Mouse (Mus musculus) mesoderm, embryonic 11.5 days (tissue): Measurements from ENCODE around the gene Acvr1b.

Source experiments
- DNase-seq: peaks from one replicate; pipeline ENCODE4 v3.0.0-alpha.2; 2012; ENCODE audit warnings: low read depth, low spot score

Acvr1b gene

DNA sequence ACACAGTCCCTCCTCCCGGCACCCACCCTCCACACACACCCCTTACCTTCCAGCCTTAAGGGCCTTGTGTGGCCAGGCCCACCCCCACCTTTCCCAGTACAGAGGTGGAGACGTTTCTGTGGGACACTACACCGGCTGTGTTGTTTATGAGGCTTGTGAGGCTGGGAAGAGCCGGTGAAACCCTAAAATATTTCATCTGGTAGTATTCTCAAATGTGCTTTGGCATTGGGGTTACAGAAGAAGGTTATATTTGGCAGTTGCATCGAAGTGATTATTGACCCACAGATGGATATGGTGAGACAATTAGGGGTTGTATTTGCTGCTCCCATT lies 1.2 kb downstream of the Acvr1b start:
- no peak for DNase-seq

DNA sequence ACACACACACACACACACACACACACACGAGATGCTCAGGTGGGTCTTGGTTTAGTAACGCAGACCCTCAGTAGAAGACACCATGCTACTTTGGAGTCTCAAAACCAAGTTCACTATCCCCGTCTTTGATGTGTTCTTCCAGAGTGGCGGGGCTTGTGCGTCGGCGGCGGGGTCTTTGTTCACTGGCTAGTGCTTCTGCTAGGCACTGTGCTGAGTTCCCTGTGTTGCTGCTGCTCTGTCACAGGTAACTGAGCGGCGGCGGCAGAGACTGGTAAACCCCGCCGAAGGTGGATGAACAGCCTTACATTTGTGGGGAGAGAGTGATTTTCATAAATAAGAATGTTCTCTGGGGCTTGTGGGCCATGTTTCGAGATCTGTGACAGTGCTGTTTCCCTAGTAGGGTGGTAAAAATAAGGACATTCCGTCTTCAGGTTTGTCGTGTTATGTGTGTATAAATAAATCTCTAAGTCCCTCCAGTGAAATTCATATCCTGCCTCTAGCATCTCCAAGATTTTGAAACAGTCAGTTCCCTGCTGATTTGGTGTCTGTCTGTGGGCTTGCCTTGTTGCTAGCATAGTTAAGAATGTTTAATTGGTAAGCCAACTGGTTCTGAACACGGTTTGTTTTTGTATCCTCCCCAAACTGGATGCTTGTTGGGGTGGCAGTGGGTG lies 1.9 kb downstream of the Acvr1b start:
- DNase-seq = no peak

DNA sequence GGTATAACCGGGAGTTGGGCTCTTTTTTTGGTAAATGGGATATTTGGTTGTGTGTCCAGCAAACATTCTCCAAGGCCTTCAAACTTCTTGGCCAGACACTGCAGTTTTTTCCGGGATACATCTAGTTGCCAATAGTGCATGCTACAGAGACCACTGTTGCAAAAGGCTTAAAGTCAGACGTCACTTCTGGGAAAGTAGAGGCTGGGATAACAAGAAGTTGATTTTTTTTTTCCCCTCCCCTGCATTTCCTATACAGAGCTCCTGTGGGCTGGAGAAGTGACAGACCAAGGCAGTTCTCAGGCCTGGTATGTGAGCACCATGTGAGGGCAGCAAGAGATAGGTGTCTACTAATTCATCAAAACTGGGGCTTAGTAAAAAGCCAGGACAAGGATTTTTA lies 2.4 kb downstream of the Acvr1b start:
- DNase-seq = no peak

DNA sequence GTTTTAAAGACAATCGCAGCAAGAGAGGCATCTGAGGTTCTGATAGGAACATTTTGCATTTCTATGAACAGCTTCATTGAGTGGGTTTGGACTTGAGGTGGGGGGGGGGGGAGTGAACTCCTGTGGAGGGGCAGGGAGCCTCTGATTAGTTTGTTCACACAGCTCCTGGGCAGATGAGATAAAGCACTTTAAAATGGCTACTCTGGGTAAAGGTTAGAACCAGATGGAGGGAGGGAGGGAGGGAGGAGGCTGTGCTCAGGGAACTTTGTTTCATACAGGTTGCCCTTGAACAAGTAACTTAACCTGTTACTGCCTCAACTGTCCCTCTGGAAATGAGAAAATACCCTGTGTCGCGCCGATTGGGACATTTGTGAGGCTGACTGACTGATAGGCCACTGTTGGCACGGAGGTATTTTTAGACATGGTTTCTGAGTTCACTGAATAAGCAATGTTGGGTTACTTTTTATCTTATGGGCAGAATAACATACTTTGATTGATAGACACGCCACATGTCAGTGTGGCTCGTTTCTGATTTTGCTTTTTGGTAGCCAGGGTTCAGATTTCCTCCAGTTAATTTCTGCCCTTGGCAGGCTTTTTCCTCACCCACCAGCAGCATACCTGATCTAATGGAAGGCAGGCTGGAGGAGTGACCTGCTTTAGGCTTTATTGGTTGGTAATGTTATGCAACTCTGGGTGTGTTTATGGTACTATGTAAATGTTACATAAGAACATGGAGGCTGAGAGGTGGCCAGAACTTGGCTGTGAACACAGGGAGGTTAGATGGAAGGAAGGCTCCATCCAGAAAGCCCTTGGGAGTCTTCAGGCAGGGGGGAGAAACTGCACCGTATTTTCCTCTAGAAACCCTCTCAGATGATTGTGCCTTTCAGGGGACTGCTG lies 3.2 kb downstream of the Acvr1b start:
- no peak for DNase-seq

DNA sequence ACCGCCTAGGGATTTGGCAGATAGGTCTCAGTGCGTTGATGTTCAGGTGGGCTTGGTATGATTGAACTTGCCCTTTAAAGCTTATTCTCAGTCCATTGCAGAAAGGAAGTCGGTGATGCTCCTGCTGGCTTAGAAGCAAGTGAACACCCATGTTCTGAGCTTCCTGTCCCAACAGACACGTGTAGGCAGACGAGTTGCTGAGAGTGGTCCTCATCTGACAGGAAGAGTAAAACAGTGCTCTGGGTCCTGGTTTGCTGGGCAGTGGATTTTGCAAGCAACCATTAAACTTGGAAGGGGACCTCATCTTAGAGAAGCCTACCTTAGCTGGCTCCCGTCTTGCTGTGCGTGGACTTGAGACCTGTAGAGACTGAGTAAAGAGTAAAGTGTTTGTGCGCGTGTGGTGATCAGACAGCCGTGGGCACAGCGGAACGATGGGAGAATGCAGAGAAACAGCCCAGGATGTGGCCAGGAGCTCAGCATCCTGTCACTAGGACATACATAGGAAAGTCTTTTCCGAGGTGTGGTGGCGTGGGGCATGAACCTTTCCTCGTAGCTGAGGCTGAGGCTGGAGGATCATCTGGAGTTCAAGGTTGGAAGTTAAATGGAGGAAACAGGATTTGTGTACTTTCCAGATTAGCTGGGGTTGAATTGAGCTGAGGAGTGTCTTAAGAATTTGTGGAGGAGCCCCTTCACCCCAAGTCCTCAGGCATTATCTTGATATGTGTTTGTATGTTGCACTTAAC lies 6.7 kb downstream of the Acvr1b start:
- DNase-seq = no peak

DNA sequence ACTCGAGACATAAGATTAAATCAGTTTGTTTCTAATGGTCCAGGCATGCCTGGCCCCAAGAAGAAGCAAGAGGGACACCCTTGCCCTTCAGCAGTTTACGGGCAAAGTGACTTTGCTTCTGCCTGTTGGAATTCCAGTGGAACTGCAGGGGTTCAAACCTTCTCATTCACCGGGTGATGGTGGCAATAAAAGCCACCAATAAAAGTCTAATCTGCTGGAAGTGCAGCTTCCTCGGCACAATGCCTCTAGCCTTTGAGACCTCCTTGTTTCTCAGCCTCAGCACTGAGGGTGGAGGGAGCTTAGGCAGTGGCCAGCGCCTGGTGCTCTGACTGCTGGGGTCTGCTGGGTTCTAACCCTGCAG lies 7.2 kb downstream of the Acvr1b start:
- DNase-seq = no peak

DNA sequence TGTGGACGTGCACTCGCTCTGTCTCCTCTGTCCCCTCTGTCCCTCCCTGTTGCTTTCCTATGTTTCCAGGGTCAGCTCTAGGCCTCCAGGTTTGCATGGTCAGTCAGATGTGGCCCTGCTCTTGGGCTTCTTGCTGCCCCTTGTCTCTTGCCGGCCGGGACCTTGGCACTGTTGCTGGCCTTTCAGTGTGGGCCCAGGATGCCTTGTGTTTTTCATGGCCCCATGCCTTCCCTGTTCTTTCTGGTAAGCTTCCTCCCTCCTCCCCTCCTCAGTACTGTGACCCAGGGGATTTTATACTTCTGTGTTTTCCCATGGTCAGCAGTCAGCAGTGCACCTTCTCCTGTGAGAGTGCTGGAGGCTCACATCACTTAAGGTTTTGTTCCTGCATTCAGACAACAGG lies 7.6 kb downstream of the Acvr1b start:
- no peak for DNase-seq

DNA sequence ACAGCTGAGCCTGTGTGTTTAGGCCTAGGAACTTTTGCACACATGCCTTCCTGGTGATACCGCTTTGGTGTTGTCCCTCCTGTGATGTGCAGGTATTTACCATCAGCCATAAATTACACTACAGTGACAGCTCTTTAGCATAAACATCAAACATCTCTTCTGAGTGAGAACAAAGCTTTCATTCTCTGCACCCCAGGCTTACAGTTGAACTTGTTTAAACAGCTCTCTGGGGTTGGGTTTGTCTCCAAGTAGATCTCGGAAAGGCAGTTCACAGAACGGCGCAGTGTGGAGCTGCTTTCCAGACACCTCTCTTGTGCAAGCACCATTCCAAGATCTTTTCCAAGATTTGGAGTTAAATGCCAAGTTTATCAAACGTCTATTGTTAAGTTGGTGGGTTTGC lies 8.8 kb downstream of the Acvr1b start:
- peak; percentile 61 for DNase-seq

DNA sequence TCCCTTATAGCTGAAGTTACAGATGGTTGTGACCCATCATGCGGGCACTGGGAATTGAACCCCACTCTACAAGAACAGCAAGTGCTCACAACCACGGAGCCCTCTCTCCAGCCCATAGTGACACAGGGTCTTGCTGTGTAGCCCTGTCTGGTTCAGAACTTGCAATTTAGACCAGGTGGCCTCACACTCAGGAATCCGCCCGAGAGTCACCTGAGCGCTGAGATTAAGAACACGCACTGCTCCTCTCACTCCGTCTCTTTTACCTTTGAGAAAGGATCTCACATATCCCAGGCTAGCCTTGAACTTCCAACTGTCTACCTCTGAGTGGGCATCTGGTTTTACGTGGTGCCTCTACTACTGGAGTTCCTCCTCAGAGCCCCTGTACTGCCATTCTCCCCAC lies 10.4 kb downstream of the Acvr1b start:
- no peak for DNase-seq

DNA sequence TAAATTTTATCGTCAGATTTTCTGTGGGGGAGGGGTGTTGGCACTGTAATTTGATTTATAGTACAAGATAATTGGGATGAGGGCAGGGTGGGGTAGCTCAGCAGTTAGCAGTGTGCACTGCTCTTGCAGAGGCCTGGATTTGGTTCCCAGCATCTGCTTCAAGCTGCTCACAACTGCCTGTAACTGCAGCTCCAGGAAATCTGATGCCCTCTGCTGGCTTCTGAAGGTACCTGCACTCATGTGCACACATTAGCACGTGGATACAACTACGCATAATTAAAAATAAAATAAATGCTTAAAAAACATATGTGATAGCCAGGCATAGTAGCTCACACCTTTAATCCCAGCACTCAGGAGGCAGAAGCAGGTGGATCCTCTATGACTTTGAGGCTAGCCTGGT lies 11.7 kb downstream of the Acvr1b start:
- no peak for DNase-seq

DNA sequence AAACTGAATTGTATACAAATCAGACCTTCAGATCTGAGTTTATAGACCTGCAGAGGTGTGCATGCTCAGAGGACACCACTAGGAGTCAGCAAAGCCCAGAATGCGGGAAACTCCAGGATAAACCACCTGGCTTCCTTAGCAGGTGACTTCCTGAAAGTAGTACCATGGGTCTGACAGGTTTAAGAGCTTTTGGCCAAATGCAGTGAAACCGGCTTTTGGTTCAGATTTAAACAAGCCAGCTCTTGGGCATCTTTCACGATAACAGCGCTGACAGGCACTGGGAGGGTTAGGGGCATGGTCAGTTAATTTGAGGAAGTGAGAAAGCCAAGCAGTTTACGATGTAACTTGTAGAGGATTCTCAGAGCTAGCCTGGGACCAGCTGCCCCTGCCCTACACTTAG lies 14.0 kb downstream of the Acvr1b start:
- DNase-seq = no peak

DNA sequence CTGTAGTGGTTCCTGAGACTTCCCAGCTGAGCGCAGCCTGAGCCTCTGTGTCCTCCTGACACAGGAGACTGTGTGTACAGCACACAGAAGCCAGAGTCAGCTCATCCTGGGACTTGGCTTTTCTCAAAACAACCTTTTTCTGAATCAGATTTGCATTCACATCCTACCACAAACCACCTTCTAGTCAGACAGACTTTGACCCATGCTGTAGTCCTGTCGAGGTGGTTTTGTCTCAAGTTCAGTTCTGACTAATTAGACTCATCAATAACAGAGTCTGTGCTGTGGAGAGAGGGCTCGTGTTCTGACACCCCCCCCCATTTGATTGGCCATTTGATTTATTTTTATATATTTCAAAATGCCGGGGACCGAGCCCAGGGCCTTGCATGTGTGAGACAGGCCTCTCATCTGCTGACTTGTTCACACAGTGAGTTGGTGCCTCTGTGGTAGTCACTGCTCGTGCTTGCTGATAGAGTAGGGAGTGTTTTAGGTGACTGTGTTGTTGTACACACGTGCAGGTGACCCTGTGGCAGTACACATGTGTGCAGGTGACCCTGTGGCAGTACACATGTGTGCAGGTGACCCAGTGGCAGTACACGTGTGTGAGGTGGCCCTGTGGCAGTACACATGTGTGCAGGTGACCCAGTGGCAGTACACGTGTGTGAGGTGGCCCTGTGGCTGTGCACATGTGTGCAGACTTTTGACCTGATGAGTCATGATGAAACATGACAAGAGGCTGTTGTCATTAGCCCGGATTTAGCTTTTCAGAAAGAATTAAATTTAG lies 16.3 kb downstream of the Acvr1b start:
- no peak for DNase-seq

DNA sequence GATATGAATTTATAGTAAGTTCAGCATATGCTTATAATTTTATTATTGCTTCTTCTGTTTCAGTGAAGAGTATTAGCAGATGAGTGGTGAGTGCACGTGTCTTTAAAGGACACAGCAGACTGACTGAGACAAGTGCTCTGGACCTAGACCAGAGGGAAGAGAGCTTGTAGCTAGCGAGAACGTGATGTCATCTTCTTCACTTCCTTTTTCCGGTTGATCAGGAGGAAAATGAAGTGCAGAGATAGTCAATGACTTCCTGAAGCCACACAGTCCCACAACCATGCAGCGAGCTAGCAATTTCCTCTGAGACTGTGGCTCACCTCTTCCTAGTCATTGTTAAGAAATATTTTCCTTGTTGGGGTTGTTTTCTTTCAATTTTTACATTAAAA lies 16.9 kb downstream of the Acvr1b start:
- DNase-seq = no peak

DNA sequence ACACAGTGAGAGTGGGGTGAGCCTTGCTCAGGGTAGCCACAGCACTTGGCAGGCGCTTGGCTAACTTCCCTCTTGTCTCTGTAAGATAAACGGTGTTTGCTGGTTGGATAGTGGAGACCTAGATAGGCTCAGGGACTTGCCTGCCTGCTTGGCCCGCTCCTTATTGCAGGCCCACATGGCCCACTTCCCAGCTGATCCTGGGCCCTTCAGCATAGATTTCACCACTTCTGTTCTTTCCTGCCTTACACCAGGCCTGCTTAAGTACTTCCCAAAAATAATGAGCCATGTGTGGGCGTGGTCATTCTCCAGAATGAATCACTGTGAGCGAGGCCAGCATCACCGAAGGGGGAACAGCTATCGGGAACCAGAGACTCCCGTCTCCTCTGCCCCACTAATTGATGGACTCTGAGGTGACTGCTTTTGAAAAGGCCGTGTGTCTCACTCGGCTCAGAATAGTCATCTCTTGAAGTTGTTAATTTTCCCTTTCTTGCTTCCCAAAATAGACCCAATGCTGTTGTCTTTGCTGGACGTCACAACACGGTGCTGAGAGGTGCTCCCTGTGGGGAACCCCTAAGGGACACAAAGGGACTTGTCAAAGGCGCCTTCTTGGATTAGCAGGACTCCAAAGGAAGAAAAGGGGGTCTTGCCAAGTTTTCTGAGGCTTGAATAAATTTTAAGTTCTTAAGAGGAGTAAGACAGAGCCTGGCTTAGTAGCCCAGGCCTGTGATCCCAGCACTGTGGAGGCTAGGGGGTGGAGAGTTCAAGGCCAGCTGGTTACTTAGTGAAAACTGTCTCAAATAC lies 17.8 kb downstream of the Acvr1b start:
- DNase-seq = no peak

DNA sequence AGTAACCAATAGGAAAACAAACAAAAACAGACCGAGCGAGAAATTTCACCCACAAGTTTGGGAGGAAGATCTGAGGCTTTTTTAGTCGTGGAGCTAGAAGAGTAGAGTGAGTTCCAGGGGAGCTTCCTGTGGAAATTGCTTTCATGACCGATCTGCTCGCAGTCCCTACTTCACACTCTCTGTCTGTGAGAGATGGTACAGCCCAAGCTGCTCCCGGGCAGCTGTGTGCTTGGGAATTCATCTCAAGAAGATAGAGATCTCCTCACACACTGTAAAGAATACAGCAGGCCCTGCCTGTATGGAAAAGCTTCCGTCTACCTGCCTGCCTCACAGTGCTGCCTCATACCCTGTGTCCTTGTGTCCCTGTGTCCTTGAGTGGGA lies 18.4 kb downstream of the Acvr1b start:
- no peak for DNase-seq

DNA sequence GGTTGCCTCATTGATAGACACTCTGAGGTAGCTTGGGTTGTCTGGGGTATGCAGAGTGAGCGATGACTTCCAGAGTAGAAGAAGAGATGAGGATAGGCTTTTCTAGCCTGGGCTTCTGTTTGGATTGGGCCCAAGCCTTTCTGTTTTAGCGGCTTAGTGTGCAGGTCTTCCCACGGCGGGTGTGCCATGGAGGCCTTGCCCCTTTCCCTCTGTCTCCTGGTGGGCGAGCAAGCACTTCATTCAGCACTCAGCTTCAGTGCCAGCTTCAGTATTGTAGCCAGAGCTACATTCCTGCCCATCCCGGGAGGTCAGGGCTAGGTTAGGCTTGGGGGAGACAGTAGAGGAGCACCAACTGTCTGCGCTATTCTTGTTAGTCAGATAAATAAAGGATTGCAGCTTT lies 18.8 kb downstream of the Acvr1b start:
- DNase-seq = no peak

DNA sequence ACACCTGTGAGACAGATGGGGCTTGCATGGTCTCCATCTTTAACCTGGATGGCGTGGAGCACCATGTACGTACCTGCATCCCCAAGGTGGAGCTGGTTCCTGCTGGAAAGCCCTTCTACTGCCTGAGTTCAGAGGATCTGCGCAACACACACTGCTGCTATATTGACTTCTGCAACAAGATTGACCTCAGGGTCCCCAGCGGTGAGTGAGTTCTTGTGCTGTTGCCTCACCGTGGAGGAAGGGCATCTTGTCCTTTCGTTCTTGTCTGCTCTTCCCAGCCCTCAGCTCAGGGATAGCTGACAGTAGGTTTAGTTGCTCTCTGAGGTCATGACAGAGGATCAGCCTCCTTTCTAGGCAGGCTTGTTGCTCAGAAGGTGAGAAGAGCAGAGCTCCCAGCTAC lies 20.1 kb downstream of the Acvr1b start:
- no peak for DNase-seq

DNA sequence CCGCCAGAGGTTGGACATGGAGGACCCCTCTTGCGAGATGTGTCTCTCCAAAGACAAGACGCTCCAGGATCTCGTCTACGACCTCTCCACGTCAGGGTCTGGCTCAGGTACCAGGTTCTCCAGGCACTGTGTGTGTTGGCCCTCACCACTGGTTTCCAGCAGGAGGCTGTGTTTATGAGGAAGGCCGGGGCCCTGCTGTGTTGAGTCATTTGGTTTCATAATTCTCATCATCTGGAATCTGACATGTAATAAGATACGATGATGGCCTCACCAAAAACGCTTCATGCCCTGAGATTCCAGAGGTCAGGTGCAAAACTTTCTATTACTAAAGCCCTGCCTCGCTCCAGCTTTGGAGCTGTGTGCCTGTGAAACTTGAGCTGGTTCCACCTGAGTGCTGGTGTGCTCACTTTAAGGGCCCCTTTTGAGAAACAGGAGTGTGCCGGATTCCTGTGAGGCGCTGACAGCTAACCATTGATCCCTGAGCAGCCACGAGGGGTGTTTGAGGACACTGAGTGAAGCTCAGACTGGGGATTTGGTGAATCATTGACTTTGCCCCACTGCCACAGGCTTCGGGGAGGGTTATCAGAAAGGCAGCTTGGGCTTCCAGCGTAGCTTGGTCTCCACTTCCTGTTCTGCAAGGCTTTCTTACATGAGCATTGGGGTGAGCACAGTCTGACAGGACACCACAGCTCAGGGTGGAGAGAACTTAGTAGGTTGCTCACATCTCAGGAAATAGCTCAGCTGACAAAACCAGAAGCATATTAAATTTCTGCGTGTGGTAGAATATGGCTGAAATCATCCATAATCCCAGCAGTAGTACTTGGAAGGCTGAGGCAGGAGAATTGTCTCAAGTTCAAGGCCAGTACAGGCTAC lies 21.3 kb downstream of the Acvr1b start:
- no peak for DNase-seq

DNA sequence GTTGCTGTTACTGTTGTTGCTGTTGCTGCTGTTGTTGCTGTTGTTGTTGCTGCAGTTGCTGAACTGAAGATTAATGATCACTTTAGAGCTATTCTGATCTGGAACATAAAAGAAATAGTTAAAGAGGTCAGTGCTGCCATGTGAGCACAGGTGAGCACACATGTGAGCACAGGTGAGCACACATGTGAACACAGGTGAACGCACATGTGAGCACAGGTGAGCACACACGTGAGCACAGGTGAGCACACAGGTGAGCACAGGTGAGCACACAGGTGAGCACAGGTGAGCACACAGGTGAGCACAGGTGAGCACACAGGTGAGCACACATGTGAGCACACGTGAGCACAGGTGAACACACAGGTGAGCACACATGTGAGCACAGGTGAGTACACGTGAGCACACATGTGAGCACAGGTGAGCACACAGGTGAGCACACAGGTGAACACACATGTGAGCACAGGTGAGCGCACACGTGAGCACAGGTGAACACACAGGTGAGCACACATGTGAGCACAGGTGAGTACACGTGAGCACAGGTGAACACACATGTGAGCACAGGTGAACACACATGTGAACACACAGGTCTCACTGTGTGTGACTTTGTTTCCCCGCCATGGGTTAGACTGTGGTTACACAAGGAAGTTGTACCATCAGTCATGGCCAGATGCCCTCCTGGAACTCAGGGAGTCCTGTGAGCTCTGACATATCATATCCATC lies 22.4 kb downstream of the Acvr1b start:
- DNase-seq = peak; percentile 66

DNA sequence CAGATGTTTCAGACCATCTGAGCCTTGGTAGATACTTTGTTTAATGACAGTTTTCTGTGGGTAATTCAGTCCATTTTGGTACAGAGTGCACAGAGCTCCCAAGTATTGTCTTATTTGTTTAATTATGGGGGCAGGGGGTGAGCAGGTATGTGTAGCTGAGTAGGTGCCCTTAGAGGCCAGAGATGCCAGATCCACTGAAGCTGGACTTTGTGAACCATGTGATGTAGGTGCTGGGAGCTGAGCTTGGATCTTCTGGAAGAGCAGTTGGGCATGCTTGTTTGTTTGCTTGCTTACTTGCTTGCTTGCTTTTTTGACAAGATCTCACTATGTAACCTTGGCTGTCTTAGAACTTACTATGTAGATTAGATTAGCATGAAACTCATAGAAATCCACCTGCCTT lies 23.1 kb downstream of the Acvr1b start:
- DNase-seq = no peak
